In genomic region chr15:77054611-77055175, GRCm38 (mm10) we compare ENCODE assay signal across 22 mouse cellular contexts. TPM values are rescaled to one million over a fixed set of nuclear protein-coding genes. Genes with fewer than 3 reads are reported as not detected.
DNase-seq lines count a peak whose midpoint lies in the region; ATAC-seq and TF ChIP-seq lines count a peak whose summit lies in the region.
"Had no signal": no experiment of that assay in that cellular context is flagged by ENCODE, and none has a peak within 500 bp of the region (broad histone marks: within the 10 kb centered on the region; RNA-seq: fewer than 3 reads in every experiment).

No protein-coding gene starts in this region.

- H3K9me3 ChIP-seq in forebrain, embryonic 12.5 days: no peaks in the 10 kb centered on the region
- no peaks in the 10 kb centered on the region; the same call in 1 of the 2 replicates for H3K9me3 ChIP-seq in forebrain, embryonic 11.5 days (ENCODE audit: control insufficient read depth, low read length)
- H3K9me3 ChIP-seq in hindbrain, embryonic 16.5 days (ENCODE audit: control insufficient read depth, low read length): no peaks in the 10 kb centered on the region
- H3K9me3 ChIP-seq in hindbrain, embryonic 12.5 days (replicated peaks): no peaks in the 10 kb centered on the region
- no peaks in the 10 kb centered on the region for H3K9me3 ChIP-seq in ES-E14 (ENCODE audit: control insufficient read depth, insufficient read depth, low read depth, low read length)
- H3K9me3 ChIP-seq in embryonic facial prominence, embryonic 15.5 days (replicated peaks): no peaks in the 10 kb centered on the region
- H3K9me3 ChIP-seq: liver, embryonic 13.5 days had no signal

- peaks cover 19% of the 10 kb centered on the region for H3K4me1 ChIP-seq in forebrain, embryonic 12.5 days
- no peaks in the 10 kb centered on the region; the same call in 1 of the 2 replicates for H3K4me1 ChIP-seq in forebrain, embryonic 11.5 days (replicated peaks; ENCODE audit: control insufficient read depth, insufficient read depth, low read length)
- no peaks in the 10 kb centered on the region; the same call in none of the 2 replicates for H3K4me1 ChIP-seq in hindbrain, embryonic 16.5 days (ENCODE audit: control insufficient read depth, insufficient read depth, low read depth, low read length)
- H3K4me1 ChIP-seq in hindbrain, embryonic 12.5 days: peaks cover 12% of the 10 kb centered on the region
- peaks cover 8 to 34% of the 10 kb centered on the region in 2 experiments for H3K4me1 ChIP-seq in ES-E14 (ENCODE audit: control insufficient read depth in 2 of 2, insufficient read depth in 2 of 2, low read length in 2 of 2, poor library complexity in 1 of 2)
- peaks cover 24% of the 10 kb centered on the region; the same call in 1 of the 2 replicates for H3K4me1 ChIP-seq in embryonic facial prominence, embryonic 15.5 days

- no peak for DNase-seq in forebrain, embryonic 11.5 days (ENCODE audit: low spot score)
- no peak for DNase-seq in ES-E14 (ENCODE audit: low read depth, low spot score)
- no peak for DNase-seq in cerebellum, postnatal 25 days
- no peak for DNase-seq in kidney, postnatal 36 days
- DNase-seq: cerebellum, adult 2 months; heart, adult 18-20 months; heart, postnatal 36 days; liver, embryonic 13.5 days; lung, postnatal 10 days; right cerebral cortex, postnatal 25 days; thymus, adult 18-20 months had no signal

- H3K4me3 ChIP-seq in forebrain, embryonic 12.5 days (replicated peaks): no peak overlapping the region
- H3K4me3 ChIP-seq in forebrain, embryonic 11.5 days (ENCODE audit: low read depth, low read length): no peak overlapping the region
- no peak overlapping the region for H3K4me3 ChIP-seq in hindbrain, embryonic 16.5 days (ENCODE audit: low read length)
- H3K4me3 ChIP-seq in hindbrain, embryonic 12.5 days: no peak overlapping the region
- no peak overlapping the region for H3K4me3 ChIP-seq in ES-E14 (ENCODE audit: insufficient read depth in 1 of 2, low read depth in 1 of 2, low read length in 2 of 2, poor library complexity in 1 of 2, severe bottlenecking in 1 of 2)
- H3K4me3 ChIP-seq in embryonic facial prominence, embryonic 15.5 days (replicated peaks): no peak overlapping the region
- H3K4me3 ChIP-seq: liver, embryonic 13.5 days had no signal

- no peak overlapping the region for H3K9ac ChIP-seq in forebrain, embryonic 12.5 days
- no peak overlapping the region for H3K9ac ChIP-seq in forebrain, embryonic 11.5 days (ENCODE audit: low read length)
- H3K9ac ChIP-seq in hindbrain, embryonic 16.5 days (ENCODE audit: low read depth, low read length): no peak overlapping the region
- no peak overlapping the region for H3K9ac ChIP-seq in hindbrain, embryonic 12.5 days
- no peak overlapping the region for H3K9ac ChIP-seq in ES-E14 (ENCODE audit: insufficient read depth, low read depth, low read length, poor library complexity, severe bottlenecking)
- no peak overlapping the region for H3K9ac ChIP-seq in embryonic facial prominence, embryonic 15.5 days
- H3K9ac ChIP-seq: liver, embryonic 13.5 days had no signal

- WGBS in forebrain, embryonic 12.5 days: 59% methylated on average over 5 of the region's 5 CpGs
- WGBS in forebrain, embryonic 11.5 days: 49% methylated on average over 5 of the region's 5 CpGs
- WGBS in hindbrain, embryonic 16.5 days: 54% methylated on average over 5 of the region's 5 CpGs
- WGBS in hindbrain, embryonic 12.5 days: 60% methylated on average over 5 of the region's 5 CpGs
- 52% methylated on average over 5 of the region's 5 CpGs for WGBS in embryonic facial prominence, embryonic 15.5 days

- no peaks in the 10 kb centered on the region for H3K27me3 ChIP-seq in forebrain, embryonic 12.5 days
- no peaks in the 10 kb centered on the region for H3K27me3 ChIP-seq in forebrain, embryonic 11.5 days (ENCODE audit: control insufficient read depth, insufficient read depth, low read length)
- no peaks in the 10 kb centered on the region for H3K27me3 ChIP-seq in hindbrain, embryonic 16.5 days (replicated peaks; ENCODE audit: control insufficient read depth, insufficient read depth, low read length)
- H3K27me3 ChIP-seq in hindbrain, embryonic 12.5 days: 0 out of 2 replicates have a peak, but pooled peaks cover 2% of the 10 kb centered on the region
- no peaks in the 10 kb centered on the region for H3K27me3 ChIP-seq in embryonic facial prominence, embryonic 15.5 days
- H3K27me3 ChIP-seq: Patski had no signal

- no peak for ATAC-seq in forebrain, embryonic 12.5 days (ENCODE audit: low FRiP score)
- no peak for ATAC-seq in forebrain, embryonic 11.5 days (replicated peaks; ENCODE audit: low FRiP score)
- ATAC-seq in hindbrain, embryonic 16.5 days: peak; percentile 34; the same call in 1 of the 2 replicates
- ATAC-seq in hindbrain, embryonic 12.5 days (ENCODE audit: low FRiP score): no peak
- no peak for ATAC-seq in embryonic facial prominence, embryonic 15.5 days (ENCODE audit: insufficient number of reproducible peaks, low FRiP score, low TSS enrichment, low read depth)
- ATAC-seq: inflammation-experienced regulatory T-cells, adult 6 months had no signal

- in situ Hi-C loops in ES-E14 (cut with MboI; ENCODE audit: low sequenced_read_pairs in 2 of 2, unreplicated experiment in 2 of 2): no loop called here

- H3K4me2 ChIP-seq in forebrain, embryonic 12.5 days: no peak overlapping the region
- no peak overlapping the region for H3K4me2 ChIP-seq in forebrain, embryonic 11.5 days (ENCODE audit: low read depth, low read length, severe bottlenecking)
- H3K4me2 ChIP-seq in hindbrain, embryonic 16.5 days (ENCODE audit: low read length): no peak overlapping the region
- no peak overlapping the region for H3K4me2 ChIP-seq in hindbrain, embryonic 12.5 days (replicated peaks)
- no peak overlapping the region for H3K4me2 ChIP-seq in embryonic facial prominence, embryonic 15.5 days (replicated peaks)
- H3K4me2 ChIP-seq: liver, embryonic 13.5 days had no signal

- H3K27ac ChIP-seq in forebrain, embryonic 12.5 days: 0 out of 2 replicates have a peak overlapping the region, but pooled peaks have one; percentile 25
- no peak overlapping the region for H3K27ac ChIP-seq in forebrain, embryonic 11.5 days (ENCODE audit: low read depth, low read length)
- H3K27ac ChIP-seq in hindbrain, embryonic 16.5 days (ENCODE audit: low read depth, low read length): no peak overlapping the region
- H3K27ac ChIP-seq in hindbrain, embryonic 12.5 days: no peak overlapping the region
- 0 out of 2 replicates have a peak overlapping the region, but pooled peaks have one; percentile 6 for H3K27ac ChIP-seq in ES-E14 (ENCODE audit: insufficient read depth, low read depth, low read length, poor library complexity, severe bottlenecking)
- H3K27ac ChIP-seq in embryonic facial prominence, embryonic 15.5 days (replicated peaks): peak overlapping the region; percentile 60
- H3K27ac ChIP-seq: kidney, postnatal 0 days had no signal

- H3K36me3 ChIP-seq in forebrain, embryonic 12.5 days (replicated peaks): no peaks in the 10 kb centered on the region
- no peaks in the 10 kb centered on the region for H3K36me3 ChIP-seq in forebrain, embryonic 11.5 days (ENCODE audit: control insufficient read depth, insufficient read depth, low read length)
- no peaks in the 10 kb centered on the region for H3K36me3 ChIP-seq in hindbrain, embryonic 16.5 days (ENCODE audit: control insufficient read depth, insufficient read depth, low read length)
- H3K36me3 ChIP-seq in hindbrain, embryonic 12.5 days: no peaks in the 10 kb centered on the region
- H3K36me3 ChIP-seq in ES-E14 (ENCODE audit: control insufficient read depth, insufficient read depth, low read length, poor library complexity, severe bottlenecking): no peaks in the 10 kb centered on the region
- no peaks in the 10 kb centered on the region for H3K36me3 ChIP-seq in embryonic facial prominence, embryonic 15.5 days
- H3K36me3 ChIP-seq: liver, embryonic 13.5 days had no signal

TF ChIP-seq in ES-E14, 5 proteins besides CTCF, POLR2A, EP300 and RAD21:
- TF ChIP-seq ZC3H11A (IDR thresholded peaks at IDR 0.05; ENCODE audit: borderline replicate concordance, low read depth, low read length) (no peak), CHD2 (IDR thresholded peaks at IDR 0.05; ENCODE audit: low read depth, low read length) (no peak), HCFC1 (IDR thresholded peaks at IDR 0.05; ENCODE audit: borderline replicate concordance, insufficient read depth, low read length) (no peak), ZNF384 (IDR thresholded peaks at IDR 0.05; ENCODE audit: low read depth, low read length) (no peak), MAFK (IDR thresholded peaks at IDR 0.05; ENCODE audit: insufficient read depth, low read depth, low read length) (no peak)
TF ChIP-seq in ES-E14: peak in this region for 0.

RNA-seq across cellular contexts. Expression of gene Mb, which starts 4.2 kb away (rescaled TPM):
- not detected in 2 replicates for polyA plus RNA-seq in forebrain, embryonic 12.5 days (2016; fragmentation: Nextera tagmentation; extraction: Ambion mirVana)
- polyA plus RNA-seq in forebrain, embryonic 11.5 days (2014; fragmentation: Nextera tagmentation; extraction: Ambion mirVana): not detected in 2 replicates
- 0.71 and 0.81 TPM in 2 replicates for polyA plus RNA-seq in hindbrain, embryonic 16.5 days (2015; fragmentation: Nextera tagmentation; extraction: Ambion mirVana)
- polyA plus RNA-seq in hindbrain, embryonic 12.5 days (2016; fragmentation: Nextera tagmentation; extraction: Ambion mirVana): 0.80 and 2.5 TPM in 2 replicates
- total RNA-seq in ES-E14 (2012; rRNA removed): 0.32 TPM in 1 of 2 replicates, not detected in the other
- polyA plus RNA-seq in embryonic facial prominence, embryonic 15.5 days (2015; fragmentation: Nextera tagmentation; extraction: Ambion mirVana): 5.8 and 6.9 TPM in 2 replicates
- total RNA-seq: CH12.LX; megakaryocyte-erythroid progenitor cell, adult 5-6 weeks had no signal
- polyA plus RNA-seq: inflammation-experienced regulatory T-cells, adult 6 months; Patski had no signal

RNA-seq across cellular contexts. Expression of gene Apol6, which starts 10.2 kb away (rescaled TPM):
- not detected in 2 replicates for polyA plus RNA-seq in forebrain, embryonic 12.5 days (2016; fragmentation: Nextera tagmentation; extraction: Ambion mirVana)
- not detected in 2 replicates for polyA plus RNA-seq in forebrain, embryonic 11.5 days (2014; fragmentation: Nextera tagmentation; extraction: Ambion mirVana)
- not detected in 2 replicates for polyA plus RNA-seq in hindbrain, embryonic 16.5 days (2015; fragmentation: Nextera tagmentation; extraction: Ambion mirVana)
- polyA plus RNA-seq in hindbrain, embryonic 12.5 days (2016; fragmentation: Nextera tagmentation; extraction: Ambion mirVana): not detected in 2 replicates
- total RNA-seq in ES-E14 (2012; rRNA removed): 3.0 and 3.3 TPM in 2 replicates
- polyA plus RNA-seq in embryonic facial prominence, embryonic 15.5 days (2015; fragmentation: Nextera tagmentation; extraction: Ambion mirVana): 0.26 and 0.33 TPM in 2 replicates
- total RNA-seq: CH12.LX; megakaryocyte-erythroid progenitor cell, adult 5-6 weeks had no signal
- polyA plus RNA-seq: limb, embryonic 11.5 days; neural tube, embryonic 11.5 days had no signal

Comparison
In these comparisons a context has a peak if more than half of its experiments do, and no peak if none do; other contexts are left out.
1. H3K27ac ChIP-seq: peak in forebrain, embryonic 12.5 days (single experiment), ES-E14 (single experiment) and embryonic facial prominence, embryonic 15.5 days (single experiment); none in forebrain, embryonic 11.5 days (single experiment), hindbrain, embryonic 16.5 days (single experiment) and hindbrain, embryonic 12.5 days (single experiment).